Mouse (Mus musculus): ENCODE measurements around the gene Pnkd.
A peak's percentile ranks its signal among the peaks of the same experiment; 100 is the strongest.

DNA sequence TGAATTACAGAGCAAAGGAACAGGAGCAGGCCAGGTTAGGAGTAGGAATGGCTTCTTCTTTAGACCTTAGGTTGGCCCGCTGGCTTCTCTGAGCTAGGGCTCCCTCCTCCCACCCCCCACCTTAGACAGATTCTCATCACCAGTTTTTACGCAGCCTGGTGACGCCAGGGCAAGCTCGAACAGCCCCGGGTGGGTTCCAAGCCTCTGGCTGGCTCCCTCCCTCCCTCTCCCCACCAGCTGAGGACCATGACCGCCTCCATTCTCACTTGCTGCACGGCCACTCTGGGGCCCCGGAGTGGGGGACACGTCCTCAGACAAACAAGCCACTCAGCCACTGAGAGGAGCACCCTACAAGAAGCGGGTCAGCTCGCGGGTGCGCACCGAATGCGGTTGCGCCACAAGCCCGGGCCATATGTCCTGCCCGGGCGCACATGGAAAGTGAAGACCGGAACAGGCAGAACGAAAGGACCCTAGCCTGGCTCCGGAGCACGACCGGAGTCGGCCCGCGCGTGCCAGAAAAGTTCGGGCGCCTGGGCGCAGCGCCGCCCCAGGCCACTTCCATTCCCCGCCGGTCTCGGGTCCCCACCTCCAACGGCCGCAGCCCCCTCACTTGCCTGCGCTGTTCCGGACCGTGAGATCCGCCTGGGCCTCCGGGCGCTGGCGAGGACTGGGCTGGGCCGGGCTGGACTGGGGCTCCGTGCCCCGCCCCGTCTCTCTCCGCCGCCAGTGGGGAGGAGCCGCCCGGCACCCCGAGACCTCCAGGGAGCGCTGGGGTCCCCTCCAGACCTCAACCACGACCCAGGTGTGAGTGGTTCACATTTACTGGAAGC lies 19.0 kb downstream of the Pnkd start:
- 0 out of 2 replicates have a peak, but pooled peaks have one; percentile 50 for TF ChIP-seq CTCF (IDR thresholded peaks at IDR 0.05; ENCODE audit: borderline replicate concordance, control insufficient read depth, extremely low read depth, insufficient read depth, low read length, poor library complexity)
- no peak for TF ChIP-seq POLR2A (IDR thresholded peaks at IDR 0.05; ENCODE audit: control insufficient read depth, extremely low read depth, insufficient read depth, low read length, poor library complexity)

Measured in thymus, adult 2 months (tissue).